Mouse (Mus musculus): Measurements from ENCODE around the gene Tgfbr2.

The Tgfbr2 gene

GRCm38 (mm10) chr9:116193535-116193881, 18.3 kb upstream of the Tgfbr2 start:
- no peak for DNase-seq (ENCODE audit: low spot score)

DNA sequence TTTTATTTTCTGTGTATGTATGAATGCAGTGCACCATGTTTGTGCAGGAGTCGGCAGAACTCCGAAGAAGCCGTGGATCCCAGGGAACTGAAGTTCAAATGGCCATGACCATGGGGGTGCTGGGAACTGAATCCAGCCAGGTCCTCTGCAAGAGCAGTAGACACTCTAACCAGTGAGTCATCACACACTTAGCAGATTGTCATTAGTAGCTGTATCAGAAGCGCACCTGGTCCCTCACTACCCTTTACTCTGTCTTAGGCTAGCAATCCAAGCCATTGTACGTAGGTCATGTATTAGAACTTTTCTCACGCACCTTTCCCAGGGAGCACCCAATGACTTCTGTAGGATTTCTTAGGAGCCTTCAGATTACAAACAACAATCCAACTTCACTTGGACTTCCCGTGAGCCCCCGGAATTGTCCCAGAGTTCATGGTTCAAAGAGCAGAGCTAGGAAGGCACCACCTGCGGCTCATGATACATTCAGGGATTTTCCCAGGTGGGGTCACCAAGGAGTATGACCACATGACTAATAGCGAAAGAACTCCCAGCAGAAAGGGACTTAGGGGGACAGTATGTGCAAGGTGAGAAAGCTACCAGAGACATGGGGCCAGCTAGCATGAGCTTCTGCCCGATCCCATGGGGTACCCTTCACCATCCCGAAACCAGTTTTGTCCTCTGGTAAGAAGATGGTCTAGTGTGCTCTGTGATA, 17.8 kb upstream of the Tgfbr2 start:
- DNase-seq (ENCODE audit: low spot score) = no peak

DNA sequence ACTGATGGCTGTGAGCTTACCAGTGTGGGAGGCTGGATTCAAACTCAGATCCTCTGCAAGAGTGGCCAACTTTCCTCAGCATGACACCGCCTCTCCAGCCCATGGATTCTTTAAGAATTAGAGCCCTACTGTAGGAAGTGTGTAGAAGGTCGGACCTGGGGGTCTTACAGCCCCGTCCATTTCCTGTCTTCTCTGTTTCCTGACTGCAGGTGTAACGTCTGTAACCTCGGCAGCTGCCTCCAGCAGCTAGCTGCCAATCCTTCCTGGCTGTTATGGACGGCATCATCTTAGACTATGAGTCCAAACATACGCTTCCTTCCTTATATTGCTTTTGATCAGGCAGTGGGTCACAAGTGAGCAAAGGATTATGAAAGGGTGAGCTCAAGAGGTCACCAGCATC, 17.1 kb upstream of the Tgfbr2 start:
- no peak for DNase-seq (ENCODE audit: low spot score)

GRCm38 (mm10) chr9:116189831-116190230, 14.7 kb upstream of the Tgfbr2 start:
- DNase-seq (ENCODE audit: low spot score) = no peak

DNA sequence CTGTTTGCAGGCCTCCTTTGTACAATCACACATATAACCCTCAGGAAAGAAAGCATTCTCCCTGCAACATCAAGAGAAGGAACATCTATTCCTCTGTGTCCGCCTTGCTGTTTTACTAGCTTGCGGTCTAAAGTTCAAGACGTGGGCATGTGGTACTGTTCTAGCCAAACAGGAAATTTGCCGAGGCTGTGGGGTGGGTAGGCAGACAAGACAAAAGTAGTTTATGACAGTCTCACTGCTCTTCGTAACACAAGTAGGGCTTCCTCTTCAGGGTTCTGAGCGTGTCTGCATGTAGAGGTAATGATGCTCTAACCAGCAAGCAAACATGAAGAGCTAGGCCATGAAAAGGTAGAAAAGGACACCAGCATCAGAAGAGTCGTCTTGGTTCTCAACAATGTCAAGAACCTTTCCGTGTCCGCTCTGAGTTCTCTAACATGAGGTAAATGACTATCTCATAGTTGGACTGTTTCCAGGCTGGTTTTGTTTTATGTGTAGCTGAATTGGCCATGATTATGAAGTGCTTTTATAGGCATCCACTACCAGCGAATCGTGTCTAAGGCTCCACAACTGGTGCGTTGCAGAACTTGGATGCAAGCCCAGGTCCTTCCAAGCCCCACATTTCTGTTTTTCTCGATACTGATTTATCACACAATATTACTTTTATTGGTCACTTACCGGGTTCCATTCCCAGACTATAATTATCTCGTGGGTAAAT, 13.9 kb upstream of the Tgfbr2 start:
- DNase-seq (ENCODE audit: low spot score) = no peak

DNA sequence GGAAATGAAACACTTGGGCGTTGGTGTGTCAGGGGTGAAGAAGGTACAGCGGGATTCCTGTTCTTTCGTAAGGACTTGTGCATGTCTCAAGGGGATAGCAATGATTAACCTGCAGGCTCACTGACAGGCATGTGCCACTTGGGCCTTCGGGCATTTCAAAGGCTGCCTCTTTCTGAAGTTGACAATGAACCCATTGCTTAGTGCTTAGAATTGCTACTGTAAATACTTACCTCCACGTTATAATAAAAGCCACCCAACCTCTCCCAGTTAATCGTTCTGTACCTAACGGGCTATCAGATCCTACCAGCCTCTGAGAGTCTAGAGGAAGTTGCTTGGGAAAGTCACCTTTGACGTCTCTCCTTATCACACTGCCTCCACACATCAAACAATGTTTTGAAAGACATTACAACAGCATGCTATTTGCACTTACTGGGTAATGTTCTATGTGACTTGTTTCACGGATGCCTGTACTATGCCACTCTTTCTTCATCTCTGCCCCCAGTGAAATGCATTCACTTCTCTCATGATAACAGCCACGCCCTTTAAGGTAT, 12.1 kb upstream of the Tgfbr2 start:
- no peak for DNase-seq (ENCODE audit: low spot score)

- no peak for DNase-seq (ENCODE audit: low spot score)
Measured at GRCm38 (mm10) chr9:116184903-116185302, 9.7 kb upstream of the Tgfbr2 start.

DNA sequence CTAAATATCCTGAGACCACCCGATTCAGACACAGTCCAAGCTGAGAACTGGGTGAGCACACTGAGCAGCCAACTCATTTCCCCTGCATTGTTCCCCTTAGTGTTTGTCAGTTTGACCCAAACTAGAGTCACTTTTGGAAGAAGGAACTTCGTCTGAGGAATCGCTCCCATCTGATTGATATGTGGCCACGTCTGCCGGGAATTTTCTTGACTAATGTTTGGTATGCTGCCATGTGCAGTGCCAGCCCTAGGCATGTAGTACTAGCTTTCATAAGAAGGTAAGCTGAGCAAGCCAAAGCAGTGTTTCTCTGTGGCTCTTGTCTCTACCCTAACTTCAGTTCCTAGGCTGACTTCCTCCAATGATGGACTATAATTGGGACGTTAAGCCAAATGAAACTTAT, 7.9 kb upstream of the Tgfbr2 start:
- DNase-seq (ENCODE audit: low spot score) = no peak

- DNase-seq (ENCODE audit: low spot score) = no peak
Measured at GRCm38 (mm10) chr9:116181608-116182007, 6.4 kb upstream of the Tgfbr2 start.

DNA sequence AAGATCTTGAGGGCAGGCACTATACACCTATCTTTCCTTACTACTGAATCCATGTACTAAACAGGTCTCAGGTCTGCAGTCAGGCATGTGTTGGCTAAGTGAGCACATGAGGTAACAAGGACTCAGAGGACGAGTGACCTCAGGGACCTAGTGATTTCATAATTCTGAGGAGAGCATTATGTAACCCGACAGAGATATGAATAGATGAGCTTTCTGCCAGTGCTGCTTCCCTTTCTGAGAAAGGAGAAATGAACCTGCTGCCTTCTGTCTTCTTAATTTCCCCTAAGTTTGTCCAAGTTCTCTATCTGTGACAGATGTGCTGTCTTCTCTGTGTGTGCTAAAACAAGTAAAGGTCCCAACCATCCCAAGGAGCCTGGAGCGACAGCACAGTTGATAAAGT, 3.0 kb upstream of the Tgfbr2 start:
- DNase-seq (ENCODE audit: low spot score) = no peak

GRCm38 (mm10) chr9:116177108-116177507, 1.9 kb upstream of the Tgfbr2 start:
- no peak for DNase-seq (ENCODE audit: low spot score)

DNA sequence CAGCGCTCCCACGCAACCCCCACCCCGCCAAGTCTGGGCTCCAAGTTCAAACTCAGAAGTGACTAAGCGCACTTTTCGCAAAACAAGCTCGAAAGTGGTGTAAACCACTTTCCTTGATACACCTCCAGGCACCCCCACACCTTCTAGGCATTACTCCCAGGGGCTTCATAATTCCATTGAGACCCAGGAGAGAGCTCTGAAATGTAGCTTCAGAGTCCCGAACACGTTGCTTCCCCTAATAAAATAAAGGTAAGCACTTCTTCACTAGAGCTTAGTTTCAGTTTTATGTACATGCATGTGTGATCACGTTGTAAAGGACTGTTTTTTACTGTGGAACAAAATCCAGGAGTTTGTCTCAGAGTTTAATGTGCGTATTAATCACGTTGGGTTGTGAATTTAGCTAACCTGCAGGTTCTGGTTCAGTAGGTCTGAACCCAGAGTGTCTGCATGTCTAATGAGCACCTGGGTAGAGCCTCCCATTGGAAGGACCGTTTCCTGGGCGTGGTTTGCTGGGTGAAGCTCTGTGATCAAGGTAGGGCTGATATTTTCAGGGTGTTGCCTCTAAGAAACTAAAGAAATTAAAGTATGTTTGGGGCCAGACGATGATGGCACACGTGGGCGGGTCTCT, 442 bp upstream of the Tgfbr2 start:
- no peak for DNase-seq (ENCODE audit: low spot score)

DNA sequence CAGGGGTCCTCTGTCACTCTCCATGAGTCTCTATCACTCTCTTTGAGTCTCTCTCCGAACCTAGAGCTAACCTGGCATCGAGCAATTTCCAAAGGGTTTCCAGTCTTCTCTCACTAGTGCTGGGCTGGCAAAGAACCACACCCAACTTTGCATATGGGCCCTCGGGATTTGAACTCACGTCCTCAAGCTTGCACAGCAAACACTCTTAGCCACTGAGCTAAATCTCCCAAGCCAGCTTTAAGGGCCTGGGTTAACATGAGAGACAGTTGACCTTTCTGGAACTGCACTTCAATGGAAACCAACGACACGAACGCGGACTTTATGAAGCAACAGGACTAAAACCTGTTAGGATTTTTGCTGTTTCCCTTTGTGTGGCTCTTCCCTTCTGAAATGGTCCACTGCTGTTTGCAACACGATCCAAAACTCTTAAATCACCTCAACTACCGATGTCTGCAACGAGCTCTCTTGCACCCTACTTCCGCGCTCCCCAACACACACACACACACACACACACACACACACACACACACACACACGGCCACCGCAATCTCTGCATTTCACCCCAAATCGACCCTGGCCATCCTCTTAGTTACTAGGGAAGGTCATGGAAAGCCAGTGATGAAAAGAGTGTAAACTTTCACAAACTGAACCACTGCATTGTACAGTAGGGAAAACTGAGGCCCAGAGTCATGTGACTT, 1.5 kb downstream of the Tgfbr2 start:
- DNase-seq (ENCODE audit: low spot score) = no peak

- no peak for DNase-seq (ENCODE audit: low spot score)
Measured at GRCm38 (mm10) chr9:116173059-116173458, 2.1 kb downstream of the Tgfbr2 start.

GRCm38 (mm10) chr9:116169067-116169466, 6.1 kb downstream of the Tgfbr2 start:
- DNase-seq (ENCODE audit: low spot score) = no peak

DNA sequence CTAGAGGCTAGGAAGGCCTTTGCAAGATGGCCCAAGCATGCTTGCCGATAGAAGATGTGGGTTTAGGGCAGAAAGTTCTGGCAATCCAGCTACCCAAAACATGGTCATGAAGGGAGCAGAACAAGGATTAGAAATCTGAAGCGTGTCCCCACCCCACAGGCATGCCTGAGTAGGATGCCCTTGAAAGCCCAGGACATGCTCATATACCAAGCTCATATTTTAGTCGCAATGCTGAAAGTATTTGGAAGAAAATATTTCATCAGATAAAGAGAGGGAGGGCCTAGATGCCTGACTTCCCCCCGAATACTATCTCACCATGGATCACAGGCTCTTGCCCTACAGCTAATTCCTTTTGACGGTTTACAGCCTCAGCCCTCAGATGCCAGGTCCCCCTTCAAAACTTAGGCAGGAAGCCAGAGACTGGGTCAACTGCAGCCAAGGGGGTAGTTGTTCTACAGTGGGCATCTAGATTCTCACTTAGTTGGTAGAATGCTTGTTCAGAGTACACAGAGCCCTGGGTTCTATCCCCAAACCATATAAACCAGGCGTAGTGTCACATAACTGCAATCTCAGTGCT, 7.8 kb downstream of the Tgfbr2 start:
- no peak for DNase-seq (ENCODE audit: low spot score)

GRCm38 (mm10) chr9:116166363-116166762, 8.8 kb downstream of the Tgfbr2 start:
- DNase-seq (ENCODE audit: low spot score) = no peak

DNA sequence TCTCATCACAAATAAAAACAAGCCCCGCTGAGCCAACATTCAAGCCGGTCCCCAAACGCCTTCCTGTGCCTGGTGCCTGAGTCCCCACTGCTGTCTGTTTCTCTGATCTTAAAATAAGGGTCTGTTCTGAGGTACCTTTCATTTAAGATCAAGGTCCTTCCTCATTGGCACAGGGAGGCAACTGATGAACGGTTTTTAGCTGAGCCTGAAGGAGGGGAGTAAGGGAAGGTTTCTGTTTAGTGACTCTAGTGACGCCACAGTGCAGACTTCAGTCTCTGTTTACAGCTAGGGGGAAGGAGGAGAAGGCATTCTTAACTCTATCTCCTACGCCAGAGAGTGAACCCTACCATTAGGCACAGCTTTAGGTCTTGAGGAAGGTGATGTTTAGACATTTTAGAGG, 11.3 kb downstream of the Tgfbr2 start:
- DNase-seq (ENCODE audit: low spot score) = no peak

GRCm38 (mm10) chr9:116162866-116163374, 12.2 kb downstream of the Tgfbr2 start:
- no peak for DNase-seq (ENCODE audit: low spot score)

- DNase-seq (ENCODE audit: low spot score) = no peak
Measured at GRCm38 (mm10) chr9:116160860-116161259, 14.3 kb downstream of the Tgfbr2 start.

- no peak for DNase-seq (ENCODE audit: low spot score)
Measured at GRCm38 (mm10) chr9:116160067-116160466, 15.1 kb downstream of the Tgfbr2 start.

- no peak for DNase-seq (ENCODE audit: low spot score)
Measured at GRCm38 (mm10) chr9:116156501-116156900, 18.7 kb downstream of the Tgfbr2 start.
